Mouse (Mus musculus): ENCODE results near the gene Mrpl38. TPM values are rescaled to one million over a fixed set of nuclear protein-coding genes. Genes with fewer than 3 reads are reported as not detected.
A peak's percentile ranks its signal among the peaks of the same experiment; 100 is the strongest.

Gene Mrpl38
- polyA plus RNA-seq, 1 experiment from 2014 or later: 84.0 TPM

GRCm38 (mm10) chr11:116108464-116109137, 30.1 kb downstream of the Mrpl38 start:
- Histone ChIP-seq H3K4me3 (ENCODE audit: low read length) (peak overlapping the region; percentile 36), H3K27ac (ENCODE audit: low read depth, low read length) (peak overlapping the region; percentile 27; the same call in 1 of the 2 replicates), H3K9me3 (ENCODE audit: control insufficient read depth, low read length) (no peaks in the 10 kb centered on the region), H3K9ac (ENCODE audit: low read depth, low read length) (no peak overlapping the region), H3K4me2 (ENCODE audit: low read length) (peak overlapping the region; percentile 43), H3K27me3 (replicated peaks; ENCODE audit: control insufficient read depth, insufficient read depth, low read length) (peaks cover 42% of the 10 kb centered on the region), H3K4me1 (ENCODE audit: control insufficient read depth, insufficient read depth, low read depth, low read length) (peaks cover 25% of the 10 kb centered on the region), H3K36me3 (ENCODE audit: control insufficient read depth, insufficient read depth, low read length) (no peaks in the 10 kb centered on the region)
- peak; percentile 17; the same call in 1 of the 2 replicates for ATAC-seq
- 6% methylated on average over 23 of the region's 23 CpGs for WGBS

GRCm38 (mm10) chr11:116107777-116108285, 30.8 kb downstream of the Mrpl38 start:
- no peak overlapping the region for H3K27ac ChIP-seq (ENCODE audit: low read depth, low read length)
- H3K9me3 ChIP-seq (ENCODE audit: control insufficient read depth, low read length): no peaks in the 10 kb centered on the region
- 14% methylated on average over 19 of the region's 19 CpGs for WGBS
- H3K4me2 ChIP-seq (ENCODE audit: low read length): peak overlapping the region; percentile 43
- peak overlapping the region; percentile 36 for H3K4me3 ChIP-seq (ENCODE audit: low read length)
- no peaks in the 10 kb centered on the region for H3K36me3 ChIP-seq (ENCODE audit: control insufficient read depth, insufficient read depth, low read length)
- peak overlapping the region; percentile 33 for H3K9ac ChIP-seq (ENCODE audit: low read depth, low read length)
- no peak for ATAC-seq
- H3K27me3 ChIP-seq (replicated peaks; ENCODE audit: control insufficient read depth, insufficient read depth, low read length): peaks cover 42% of the 10 kb centered on the region
- peaks cover 25% of the 10 kb centered on the region for H3K4me1 ChIP-seq (ENCODE audit: control insufficient read depth, insufficient read depth, low read depth, low read length)

- peak overlapping the region; percentile 33 for H3K9ac ChIP-seq (ENCODE audit: low read depth, low read length)
- WGBS: 17% methylated on average over 13 of the region's 14 CpGs
- peak overlapping the region; percentile 43 for H3K4me2 ChIP-seq (ENCODE audit: low read length)
Observed at GRCm38 (mm10) chr11:116106963-116107776, 31.5 kb downstream of the Mrpl38 start.

GRCm38 (mm10) chr11:116106154-116106962, 32.3 kb downstream of the Mrpl38 start:
- no peak overlapping the region; the same call in 1 of the 2 replicates for H3K4me2 ChIP-seq (ENCODE audit: low read length)
- peaks cover 39% of the 10 kb centered on the region for H3K27me3 ChIP-seq (replicated peaks; ENCODE audit: control insufficient read depth, insufficient read depth, low read length)
- 28% methylated on average over 32 of the region's 32 CpGs for WGBS

More at GRCm38 (mm10) chr11:116106963-116107776, 31.5 kb downstream of the Mrpl38 start:
- ATAC-seq: no peak
- peaks cover 28% of the 10 kb centered on the region for H3K4me1 ChIP-seq (ENCODE audit: control insufficient read depth, insufficient read depth, low read depth, low read length)
- peaks cover 42% of the 10 kb centered on the region for H3K27me3 ChIP-seq (replicated peaks; ENCODE audit: control insufficient read depth, insufficient read depth, low read length)
- no peak overlapping the region; the same call in 1 of the 2 replicates for H3K4me3 ChIP-seq (ENCODE audit: low read length)
- H3K9me3 ChIP-seq (ENCODE audit: control insufficient read depth, low read length): no peaks in the 10 kb centered on the region
- no peak overlapping the region for H3K27ac ChIP-seq (ENCODE audit: low read depth, low read length)
- H3K36me3 ChIP-seq (ENCODE audit: control insufficient read depth, insufficient read depth, low read length): no peaks in the 10 kb centered on the region

GRCm38 (mm10) chr11:116105065-116105464, 33.6 kb downstream of the Mrpl38 start:
- ATAC-seq: no peak
- no peak overlapping the region for H3K4me2 ChIP-seq (ENCODE audit: low read length)
- H3K27me3 ChIP-seq (replicated peaks; ENCODE audit: control insufficient read depth, insufficient read depth, low read length): peaks cover 30% of the 10 kb centered on the region
- no peak overlapping the region for H3K27ac ChIP-seq (ENCODE audit: low read depth, low read length)
- no peaks in the 10 kb centered on the region for H3K9me3 ChIP-seq (ENCODE audit: control insufficient read depth, low read length)
- H3K36me3 ChIP-seq (ENCODE audit: control insufficient read depth, insufficient read depth, low read length): no peaks in the 10 kb centered on the region
- 94% methylated on average over 2 of the region's 2 CpGs for WGBS
- H3K9ac ChIP-seq (ENCODE audit: low read depth, low read length): no peak overlapping the region
- no peak overlapping the region for H3K4me3 ChIP-seq (ENCODE audit: low read length)
- H3K4me1 ChIP-seq (ENCODE audit: control insufficient read depth, insufficient read depth, low read depth, low read length): peaks cover 26% of the 10 kb centered on the region

More at GRCm38 (mm10) chr11:116106154-116106962, 32.3 kb downstream of the Mrpl38 start:
- H3K4me3 ChIP-seq (ENCODE audit: low read length): no peak overlapping the region
- ATAC-seq: no peak
- no peaks in the 10 kb centered on the region for H3K36me3 ChIP-seq (ENCODE audit: control insufficient read depth, insufficient read depth, low read length)
- no peaks in the 10 kb centered on the region for H3K9me3 ChIP-seq (ENCODE audit: control insufficient read depth, low read length)
- peak overlapping the region; percentile 4; the same call in 1 of the 2 replicates for H3K9ac ChIP-seq (ENCODE audit: low read depth, low read length)
- peaks cover 28% of the 10 kb centered on the region for H3K4me1 ChIP-seq (ENCODE audit: control insufficient read depth, insufficient read depth, low read depth, low read length)
- no peak overlapping the region for H3K27ac ChIP-seq (ENCODE audit: low read depth, low read length)

- Histone ChIP-seq H3K9me3 (ENCODE audit: control insufficient read depth, low read length) (no peaks in the 10 kb centered on the region), H3K4me1 (ENCODE audit: control insufficient read depth, insufficient read depth, low read depth, low read length) (peaks cover 24% of the 10 kb centered on the region), H3K36me3 (ENCODE audit: control insufficient read depth, insufficient read depth, low read length) (no peaks in the 10 kb centered on the region), H3K27me3 (replicated peaks; ENCODE audit: control insufficient read depth, insufficient read depth, low read length) (peaks cover 30% of the 10 kb centered on the region), H3K4me2 (ENCODE audit: low read length) (no peak overlapping the region), H3K9ac (ENCODE audit: low read depth, low read length) (peak overlapping the region; percentile 41; the same call in 1 of the 2 replicates), H3K4me3 (ENCODE audit: low read length) (no peak overlapping the region), H3K27ac (ENCODE audit: low read depth, low read length) (peak overlapping the region; percentile 42; the same call in 1 of the 2 replicates)
- WGBS: 31% methylated on average over 13 of the region's 14 CpGs
- ATAC-seq: peak; percentile 31; the same call in 1 of the 2 replicates
Observed at GRCm38 (mm10) chr11:116104006-116104646, 34.5 kb downstream of the Mrpl38 start.

- Histone ChIP-seq H3K27me3 (replicated peaks; ENCODE audit: control insufficient read depth, insufficient read depth, low read length) (peaks cover 27% of the 10 kb centered on the region), H3K27ac (ENCODE audit: low read depth, low read length) (peak overlapping the region; percentile 11), H3K4me2 (ENCODE audit: low read length) (no peak overlapping the region), H3K9me3 (ENCODE audit: control insufficient read depth, low read length) (no peaks in the 10 kb centered on the region), H3K9ac (ENCODE audit: low read depth, low read length) (no peak overlapping the region), H3K4me1 (ENCODE audit: control insufficient read depth, insufficient read depth, low read depth, low read length) (peaks cover 24% of the 10 kb centered on the region), H3K36me3 (ENCODE audit: control insufficient read depth, insufficient read depth, low read length) (no peaks in the 10 kb centered on the region), H3K4me3 (ENCODE audit: low read length) (no peak overlapping the region)
- WGBS: 73% methylated on average over 12 of the region's 12 CpGs
- ATAC-seq: no peak
Observed at GRCm38 (mm10) chr11:116103572-116103971, 35.1 kb downstream of the Mrpl38 start.

GRCm38 (mm10) chr11:116102472-116102871, 36.2 kb downstream of the Mrpl38 start:
- peak; percentile 24; the same call in 1 of the 2 replicates for ATAC-seq
- Histone ChIP-seq H3K27me3 (replicated peaks; ENCODE audit: control insufficient read depth, insufficient read depth, low read length) (peaks cover 16% of the 10 kb centered on the region), H3K4me2 (ENCODE audit: low read length) (peak overlapping the region; percentile 15; the same call in 1 of the 2 replicates), H3K4me3 (ENCODE audit: low read length) (no peak overlapping the region), H3K9ac (ENCODE audit: low read depth, low read length) (peak overlapping the region; percentile 35; the same call in 1 of the 2 replicates), H3K4me1 (ENCODE audit: control insufficient read depth, insufficient read depth, low read depth, low read length) (peaks cover 14% of the 10 kb centered on the region), H3K9me3 (ENCODE audit: control insufficient read depth, low read length) (no peaks in the 10 kb centered on the region), H3K27ac (ENCODE audit: low read depth, low read length) (peak overlapping the region; percentile 86), H3K36me3 (ENCODE audit: control insufficient read depth, insufficient read depth, low read length) (no peaks in the 10 kb centered on the region)
- 57% methylated on average over 3 of the region's 4 CpGs for WGBS
